Mouse (Mus musculus): ENCODE data around the gene Samd4.

The Samd4 gene

DNA sequence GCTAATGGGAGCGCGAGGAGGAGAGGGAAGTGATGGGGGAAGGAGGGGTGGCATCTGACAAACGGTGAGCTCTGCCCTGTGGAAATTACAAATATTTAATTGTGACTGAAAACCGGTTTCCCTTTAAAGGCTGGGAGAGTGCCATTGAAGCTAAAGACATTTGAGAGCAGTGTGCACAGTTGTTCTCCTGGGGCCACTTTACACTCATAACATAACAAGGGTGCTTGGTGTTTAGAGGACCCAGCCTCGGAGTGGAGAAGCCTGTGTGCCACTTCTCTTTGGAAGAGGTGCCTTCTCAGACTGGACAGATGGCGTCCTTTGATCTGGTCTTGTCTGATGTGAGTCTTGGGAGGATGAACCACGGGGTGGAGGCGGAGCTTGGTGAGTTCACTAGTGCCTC lies 26.2 kb downstream of the Samd4 start:
- DNase-seq (ENCODE audit: low spot score) = no peak

DNA sequence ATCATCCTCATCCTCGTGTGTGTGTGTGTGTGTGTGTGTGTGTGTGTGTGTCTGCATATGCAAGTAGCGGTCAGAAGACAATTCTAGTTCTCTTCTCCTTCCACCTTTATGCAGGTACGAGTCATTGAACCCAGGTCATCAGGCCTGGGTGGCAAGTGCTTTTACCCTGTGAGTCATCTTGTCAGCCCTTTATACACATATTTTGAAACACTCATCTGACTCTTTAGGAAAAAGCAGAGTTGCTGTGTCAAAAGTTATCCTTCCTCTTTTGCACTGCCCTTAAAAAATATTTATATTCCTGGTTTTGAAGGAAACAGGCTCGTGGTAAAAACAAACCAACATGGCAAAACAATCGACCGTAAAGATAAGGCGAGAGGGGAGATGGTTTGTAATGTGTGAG lies 29.8 kb downstream of the Samd4 start:
- no peak for DNase-seq (ENCODE audit: low spot score)

DNA sequence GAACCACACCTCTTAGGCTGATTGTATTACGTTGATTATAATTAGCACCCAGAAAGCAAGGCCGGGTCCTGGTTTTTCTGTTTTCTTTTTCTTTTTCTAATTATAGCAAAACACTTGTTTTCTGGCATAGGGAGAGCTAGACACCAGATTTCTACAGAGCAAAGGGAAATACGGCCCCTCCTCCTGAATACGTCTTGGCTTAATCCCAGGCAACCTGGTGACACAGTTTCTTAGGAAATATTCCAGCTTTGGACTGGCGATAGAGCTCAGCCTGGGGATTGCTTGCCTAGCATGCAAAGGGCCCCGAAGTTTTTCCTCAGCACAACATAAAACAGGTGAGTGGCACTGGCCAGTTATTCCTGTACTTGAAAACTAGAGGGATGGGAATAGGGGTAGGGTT lies 31.7 kb downstream of the Samd4 start:
- DNase-seq (ENCODE audit: low spot score) = no peak

DNA sequence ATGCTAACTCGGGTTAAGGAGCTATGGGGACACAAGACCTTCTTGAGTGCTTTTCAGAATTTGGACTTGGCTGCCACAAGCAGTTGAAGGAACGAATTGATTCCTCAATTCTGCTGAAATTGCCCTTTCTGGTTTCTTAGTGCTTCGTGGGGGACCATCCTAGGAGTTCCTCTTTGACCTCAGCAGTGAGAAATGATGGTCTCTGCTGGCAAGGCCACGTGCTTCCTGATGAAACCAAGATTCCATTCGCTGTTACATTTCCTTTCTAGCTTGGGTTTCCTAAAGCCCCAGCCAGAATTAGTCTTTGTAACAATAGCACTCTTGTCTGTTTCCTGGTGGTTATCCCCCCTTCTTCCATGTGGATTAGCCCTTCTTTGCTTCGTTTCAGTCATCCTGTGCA lies 32.9 kb downstream of the Samd4 start:
- no peak for DNase-seq (ENCODE audit: low spot score)

DNA sequence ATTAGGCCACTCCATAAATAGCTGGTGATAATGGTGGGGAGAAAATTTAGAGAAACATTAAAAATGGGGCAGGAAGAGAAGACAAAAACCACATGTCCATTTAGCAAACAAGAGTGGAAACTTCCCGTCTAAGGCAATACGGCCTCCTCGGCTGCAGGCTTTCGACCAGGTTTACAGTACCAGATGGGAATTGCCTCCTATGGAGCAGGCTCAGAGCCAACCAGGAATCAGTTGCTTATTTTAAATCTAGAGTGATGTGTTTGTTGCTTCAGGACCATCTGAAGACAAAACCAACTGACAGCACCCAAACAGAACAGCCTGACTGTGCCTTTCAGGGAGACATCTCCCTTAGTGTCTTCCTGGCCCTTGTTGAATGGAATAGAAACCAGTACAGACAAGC lies 33.9 kb downstream of the Samd4 start:
- no peak for DNase-seq (ENCODE audit: low spot score)

DNA sequence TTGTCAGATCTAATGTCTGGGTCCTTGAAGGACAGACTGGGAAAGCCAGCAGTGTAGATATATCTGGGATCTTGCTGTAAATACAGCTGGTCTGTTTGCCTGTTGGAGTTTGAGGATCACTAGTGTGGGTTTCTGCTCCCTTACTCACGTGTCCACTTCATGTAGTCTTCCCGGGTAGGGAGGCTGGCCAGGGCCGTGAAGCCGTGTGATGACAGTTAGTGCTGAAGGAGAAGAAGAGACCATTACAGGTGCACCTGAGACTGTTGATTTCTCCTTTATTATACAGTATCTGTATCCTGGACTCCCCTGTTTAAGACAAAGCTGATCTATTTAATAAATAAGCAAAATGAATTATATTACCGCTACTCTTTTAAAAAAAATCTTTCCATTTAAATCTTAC lies 34.5 kb downstream of the Samd4 start:
- no peak for DNase-seq (ENCODE audit: low spot score)

DNA sequence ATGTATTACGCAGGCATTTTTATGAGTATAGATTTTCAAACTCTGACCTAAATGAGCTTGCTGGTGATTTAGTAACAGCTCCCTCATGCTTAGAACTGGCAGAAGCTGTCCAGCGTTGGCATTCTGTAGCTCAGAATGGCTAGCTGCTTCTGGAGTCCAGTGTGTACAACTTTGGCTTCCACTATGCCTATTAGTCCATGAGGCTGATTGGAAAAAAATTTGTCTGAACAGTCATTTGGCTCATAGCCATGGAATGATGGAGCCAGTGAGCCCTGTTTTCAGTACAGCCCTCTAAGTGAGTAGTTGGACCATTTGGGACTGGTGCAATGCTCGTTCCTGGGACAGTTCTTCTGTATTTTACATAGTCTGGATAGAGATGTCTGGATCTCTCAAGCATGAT lies 34.9 kb downstream of the Samd4 start:
- DNase-seq (ENCODE audit: low spot score) = no peak

DNA sequence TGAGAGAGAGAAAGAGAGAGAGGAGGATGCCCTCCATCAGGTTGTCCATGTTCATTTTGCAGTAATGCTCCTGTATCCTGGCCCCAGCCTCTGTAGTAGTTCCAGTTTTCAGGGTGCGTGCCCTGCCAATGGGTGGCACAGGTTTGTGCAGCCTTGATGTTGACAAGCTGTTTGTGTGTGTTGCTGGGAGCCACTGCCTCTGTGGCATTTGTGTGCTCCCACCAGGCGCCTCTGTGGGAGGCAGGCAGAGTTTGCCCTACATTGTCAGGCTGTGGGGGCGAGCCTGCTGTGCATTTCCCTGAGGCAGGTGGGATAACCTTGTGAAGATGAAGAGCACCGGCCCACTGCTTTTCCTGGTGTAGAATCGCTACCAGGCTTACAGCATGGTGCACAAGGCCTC lies 37.8 kb downstream of the Samd4 start:
- DNase-seq (ENCODE audit: low spot score) = no peak

DNA sequence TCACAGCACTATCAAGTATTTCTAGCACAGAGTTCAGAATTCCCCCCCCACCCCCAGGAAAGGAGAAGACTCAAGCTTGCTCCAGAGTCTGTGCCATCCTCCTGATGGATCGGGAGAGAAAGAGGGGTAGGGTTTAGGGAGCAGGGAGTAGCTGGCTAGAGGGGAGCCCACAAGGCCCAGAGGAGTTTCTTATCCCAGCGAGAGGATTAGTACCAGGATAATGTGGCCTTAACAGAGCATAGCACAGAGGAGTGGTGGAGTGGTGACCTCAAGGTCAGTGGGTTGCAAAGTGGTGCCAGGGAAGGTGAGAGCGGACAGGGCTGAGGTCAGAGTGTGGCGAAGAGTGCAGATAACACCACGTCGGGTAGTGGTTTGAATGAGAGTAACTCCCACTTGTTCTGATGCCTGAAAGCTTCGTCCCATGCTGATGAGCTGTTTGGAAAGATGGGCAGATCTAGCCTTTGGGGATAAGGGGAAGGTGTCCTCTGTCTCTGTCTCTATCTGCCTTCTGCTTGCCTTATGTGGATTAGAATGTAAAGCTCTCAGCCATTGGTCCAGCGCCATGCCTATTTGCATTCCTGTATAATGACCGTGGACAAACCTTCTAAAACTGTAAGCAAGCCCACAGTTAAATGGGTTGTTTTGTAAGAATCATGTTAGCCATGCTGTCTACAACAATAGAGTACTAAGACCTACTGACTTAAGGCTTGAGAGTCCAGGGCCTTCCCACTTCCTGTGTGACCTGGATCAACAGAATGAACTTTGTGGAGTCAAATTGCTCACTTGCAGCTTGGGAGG lies 38.7 kb downstream of the Samd4 start:
- DNase-seq (ENCODE audit: low spot score) = no peak

DNA sequence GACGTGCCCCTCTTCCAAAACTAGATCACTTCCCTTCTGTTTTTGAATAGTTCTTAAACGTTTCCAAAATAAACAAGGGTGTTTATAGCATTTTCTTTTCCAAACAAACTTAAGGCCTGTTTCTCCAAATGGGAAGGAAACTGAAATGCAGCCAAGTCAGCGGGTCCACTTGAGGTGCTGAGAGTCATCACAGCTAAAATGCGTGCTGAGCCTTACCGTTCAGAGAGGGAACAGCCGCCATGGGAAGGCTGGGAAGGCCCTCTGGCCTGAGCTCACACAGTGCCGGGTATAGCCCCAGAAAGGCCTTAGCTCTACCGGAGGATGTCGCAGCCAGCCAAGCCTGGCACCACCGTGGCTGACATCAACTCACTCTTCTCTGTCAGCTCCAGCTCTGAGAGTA lies 41.3 kb downstream of the Samd4 start:
- no peak for DNase-seq (ENCODE audit: low spot score)

DNA sequence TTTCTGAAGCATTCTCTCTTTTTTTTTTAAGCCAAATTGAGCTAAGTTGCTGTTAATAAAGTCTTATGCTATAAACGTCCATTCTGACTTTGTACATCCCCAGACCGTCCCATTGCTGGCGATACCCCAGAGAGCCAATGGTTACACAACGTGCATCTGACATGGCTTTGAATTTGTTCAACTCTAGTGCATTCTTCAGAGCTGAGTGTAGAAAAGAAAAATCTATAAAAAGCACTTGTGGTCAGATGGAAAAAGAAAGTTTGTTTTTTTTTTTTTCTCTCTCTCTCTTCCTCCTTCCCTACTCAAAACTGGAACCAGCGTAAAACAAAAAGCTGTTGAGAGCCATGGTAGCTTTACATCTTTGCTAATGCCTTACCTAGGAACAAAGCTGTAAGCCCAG lies 41.8 kb downstream of the Samd4 start:
- DNase-seq (ENCODE audit: low spot score) = no peak

DNA sequence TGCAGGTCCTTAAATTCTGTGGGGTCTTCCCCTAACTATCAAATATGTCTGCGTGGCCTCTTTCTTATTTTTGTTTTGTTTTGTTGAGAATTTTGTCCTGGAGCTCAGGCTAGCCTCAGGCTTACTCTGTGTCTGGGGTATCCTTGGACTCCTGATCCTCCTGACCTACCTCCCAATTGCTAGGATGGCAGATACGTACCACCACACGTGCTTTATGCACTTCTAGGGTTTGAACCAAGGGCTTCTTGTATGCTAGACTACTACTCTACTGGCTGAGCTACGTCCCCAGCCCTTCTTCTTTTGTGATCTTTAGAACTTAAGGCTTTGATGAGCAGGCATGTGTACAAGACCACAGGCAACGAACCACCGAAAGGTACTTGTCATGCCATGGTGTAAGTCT lies 45.9 kb downstream of the Samd4 start:
- no peak for DNase-seq (ENCODE audit: low spot score)

DNA sequence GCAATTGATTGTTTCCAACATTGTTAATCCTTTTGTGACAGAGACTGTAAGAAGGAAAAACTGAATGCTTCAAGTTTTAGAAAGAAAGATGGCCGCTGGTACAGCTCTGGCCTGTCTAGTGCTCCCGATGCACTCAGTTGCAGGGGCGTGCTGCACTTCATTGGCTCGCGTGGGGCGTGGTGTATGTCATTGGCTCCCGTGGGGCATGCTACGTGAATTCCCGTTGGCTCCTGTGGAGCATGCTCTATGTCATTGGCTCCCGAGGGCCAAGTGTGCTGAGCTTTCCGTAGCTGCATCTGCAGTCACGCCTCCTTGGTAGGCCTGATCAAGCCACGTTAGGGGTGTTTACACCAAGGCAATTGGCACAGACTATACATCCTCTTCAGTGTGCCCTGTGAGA lies 49.5 kb downstream of the Samd4 start:
- no peak for DNase-seq (ENCODE audit: low spot score)

DNA sequence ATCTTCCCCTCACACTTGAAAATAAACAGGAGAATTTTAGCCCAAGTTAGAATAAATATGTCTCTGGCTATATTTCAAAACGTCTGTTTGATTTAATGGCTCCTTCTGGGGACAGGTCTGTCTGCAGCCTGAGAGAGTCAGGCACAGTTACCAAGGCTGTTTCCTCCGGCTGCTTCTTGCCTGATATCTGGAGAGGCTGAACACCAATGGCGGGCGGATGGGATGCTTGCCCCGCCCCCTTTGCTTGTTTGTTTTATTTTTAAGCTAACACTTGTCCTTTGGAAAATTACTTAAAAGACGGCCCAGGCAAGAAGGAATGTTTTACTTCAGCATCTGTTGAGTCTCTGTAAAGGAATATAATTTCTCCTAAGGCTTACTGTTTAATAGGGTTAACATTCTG lies 50.1 kb downstream of the Samd4 start:
- DNase-seq (ENCODE audit: low spot score) = no peak

DNA sequence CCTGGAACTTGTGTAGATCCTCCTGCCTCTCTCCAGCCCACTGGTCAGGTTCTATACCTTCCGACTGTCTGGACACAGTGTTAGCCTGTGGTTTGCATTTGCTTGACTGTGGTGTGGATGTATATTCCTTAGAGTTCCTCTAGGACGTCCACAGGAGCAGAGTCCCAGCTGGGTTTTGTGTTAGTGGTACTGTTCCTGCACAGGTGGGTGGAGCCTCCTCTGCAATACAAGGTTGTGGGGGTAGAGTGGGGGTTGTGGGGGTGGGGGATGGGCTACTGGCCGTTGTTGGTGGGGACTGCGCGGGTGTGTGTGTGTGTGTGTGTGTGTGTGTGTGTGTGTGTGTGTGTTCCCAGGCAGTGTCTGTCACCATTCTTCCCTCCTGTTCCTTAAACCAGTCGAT lies 58.4 kb downstream of the Samd4 start:
- DNase-seq (ENCODE audit: low spot score) = no peak

DNA sequence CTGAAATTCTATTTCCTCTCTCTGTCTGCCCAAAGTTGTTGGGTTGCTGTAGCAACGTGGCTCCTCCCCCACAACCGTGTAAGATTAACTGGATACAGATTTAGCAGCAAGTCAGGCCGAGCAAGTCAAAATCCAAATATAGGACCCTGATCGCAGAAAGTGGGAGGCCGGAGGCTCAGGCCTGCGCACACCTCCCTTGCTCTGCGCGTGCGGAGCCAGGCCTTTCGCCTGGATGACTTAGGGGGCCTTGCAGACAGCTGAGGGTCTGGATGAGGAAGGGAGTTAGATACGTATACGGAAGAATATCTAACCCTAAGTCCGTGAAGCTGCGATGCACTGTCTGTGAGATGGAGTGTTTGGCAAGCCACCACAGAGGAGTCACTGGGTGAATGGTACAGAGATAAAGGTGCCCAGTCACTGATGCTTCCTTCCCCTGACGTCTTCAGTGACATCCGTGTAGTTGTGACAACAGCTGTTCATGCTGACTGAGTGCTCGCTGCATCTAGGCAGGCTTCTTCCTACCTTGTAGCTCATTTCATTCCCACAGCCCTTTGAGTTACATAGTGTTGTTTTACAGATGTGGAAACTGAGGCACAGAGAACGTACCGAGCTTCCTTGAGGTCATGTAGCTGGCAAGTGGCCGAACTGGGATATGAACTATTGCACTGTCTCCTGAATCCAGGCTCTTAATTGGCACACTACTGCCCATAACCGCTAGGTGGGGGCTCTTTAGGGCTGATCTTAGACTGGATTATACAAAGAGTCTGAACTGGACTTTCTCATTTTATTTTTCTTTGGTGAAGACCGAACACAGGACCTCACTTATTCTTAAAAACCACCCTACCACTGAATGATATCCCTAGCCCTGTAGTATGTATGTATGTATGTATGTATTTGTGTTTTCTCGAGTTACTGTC lies 59.5 kb downstream of the Samd4 start:
- DNase-seq (ENCODE audit: low spot score) = no peak

DNA sequence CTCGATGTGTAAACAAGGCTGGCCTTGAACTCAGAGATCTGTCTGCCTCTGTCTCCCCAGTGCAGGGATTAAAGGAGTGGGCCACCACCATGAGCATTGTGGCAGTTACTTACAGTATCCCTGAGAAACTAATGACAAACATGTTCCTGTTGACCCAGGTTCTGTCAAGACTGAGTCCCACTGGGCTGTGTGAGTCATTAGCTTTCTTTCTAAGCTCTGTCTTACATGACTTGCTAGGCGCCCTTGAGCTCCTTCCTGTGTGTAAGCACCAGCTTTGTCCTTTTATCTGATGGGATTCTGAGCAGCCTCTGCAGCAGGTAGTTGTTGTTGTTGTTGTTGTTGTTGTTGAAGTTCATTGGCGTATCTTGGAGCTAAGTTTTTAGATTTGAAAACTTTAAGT lies 61.8 kb downstream of the Samd4 start:
- no peak for DNase-seq (ENCODE audit: low spot score)

DNA sequence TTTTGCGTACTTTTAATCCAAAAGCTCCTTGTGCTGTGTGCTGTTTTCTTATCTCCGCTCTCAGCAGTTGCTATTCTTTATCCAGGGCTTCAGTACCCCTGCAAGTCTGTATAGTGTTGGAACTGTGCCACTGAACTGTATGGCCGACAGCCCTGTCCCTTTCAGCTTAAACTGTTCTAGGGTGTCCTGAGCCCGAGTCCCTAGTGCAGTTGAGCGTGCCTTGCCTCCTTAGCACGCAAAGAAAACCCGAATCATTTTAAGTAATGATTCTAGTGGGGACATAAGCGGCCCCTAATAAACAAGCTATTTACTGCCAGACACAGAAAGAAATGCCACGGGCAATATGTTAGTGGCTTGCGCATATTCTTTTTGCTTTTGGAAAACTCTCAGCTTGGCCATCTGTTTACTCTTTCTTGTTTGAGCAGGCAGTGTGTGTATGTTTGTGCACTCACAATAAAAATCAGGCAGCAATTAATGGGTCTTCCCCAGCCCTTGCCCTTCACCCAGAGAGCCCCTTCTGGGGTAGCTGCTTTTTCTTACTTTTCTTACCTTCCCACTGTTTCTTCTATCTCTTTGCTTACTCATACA lies 63.3 kb downstream of the Samd4 start:
- no peak for DNase-seq (ENCODE audit: low spot score)

DNA sequence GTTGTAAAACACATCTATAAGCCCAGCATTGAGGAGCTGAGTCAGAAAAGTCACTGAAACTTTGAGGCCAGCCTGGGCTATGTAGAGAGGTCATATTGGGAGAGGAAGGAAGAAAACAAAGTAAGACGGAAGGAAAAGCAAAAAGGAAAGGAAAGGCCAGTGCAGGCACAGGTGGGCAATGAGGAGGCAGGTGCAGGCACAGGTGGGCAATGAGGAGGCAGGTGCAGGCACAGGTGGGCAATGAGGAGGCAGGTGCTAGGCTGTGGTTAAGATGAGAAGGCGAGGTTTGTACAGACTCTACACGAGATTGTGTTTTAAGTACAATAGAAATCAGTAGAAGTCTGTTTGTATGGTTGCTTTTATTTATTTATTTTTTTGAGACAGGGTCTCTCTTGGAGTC lies 65.0 kb downstream of the Samd4 start:
- DNase-seq (ENCODE audit: low spot score) = no peak

DNA sequence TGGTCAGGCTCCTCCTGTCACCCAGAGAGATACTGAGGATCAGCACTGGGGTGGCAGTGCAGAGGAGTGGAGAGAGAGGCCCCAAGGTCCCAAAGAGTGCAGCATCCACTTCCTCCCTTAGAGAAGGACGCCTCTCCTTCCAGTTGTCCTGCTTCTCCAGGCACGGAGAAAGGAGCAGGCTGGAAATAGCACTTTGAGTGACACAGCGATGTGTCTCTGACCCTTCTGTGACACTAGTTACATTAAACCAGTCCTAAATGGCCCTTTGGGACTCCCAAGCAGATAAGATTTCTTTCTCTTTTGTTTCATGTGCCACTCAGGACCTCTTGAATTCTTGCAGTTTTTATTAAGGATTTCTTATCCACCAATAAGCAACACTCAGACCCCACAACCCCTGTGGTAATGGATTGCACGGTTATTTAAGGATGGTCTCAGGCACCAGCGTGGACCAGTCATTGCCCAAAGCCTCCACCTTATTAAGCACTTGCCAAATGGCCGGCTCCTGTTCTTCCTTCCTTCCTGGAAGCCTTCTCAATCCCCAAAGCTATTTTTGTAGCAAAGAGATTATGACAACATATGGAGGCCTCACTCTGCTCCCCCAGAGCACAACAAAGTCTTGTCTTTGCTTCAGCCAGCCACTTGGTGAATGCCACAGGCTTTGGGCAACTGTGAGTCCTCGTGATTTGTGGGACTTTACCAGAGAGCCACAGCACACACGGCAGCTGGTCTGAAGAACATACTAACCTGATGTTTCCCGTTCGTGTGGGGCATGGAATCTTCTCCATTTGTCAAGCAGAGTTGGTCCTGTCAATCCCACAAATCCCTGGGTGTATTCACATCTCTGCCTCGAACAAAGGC lies 68.1 kb downstream of the Samd4 start:
- DNase-seq (ENCODE audit: low spot score) = no peak

DNA sequence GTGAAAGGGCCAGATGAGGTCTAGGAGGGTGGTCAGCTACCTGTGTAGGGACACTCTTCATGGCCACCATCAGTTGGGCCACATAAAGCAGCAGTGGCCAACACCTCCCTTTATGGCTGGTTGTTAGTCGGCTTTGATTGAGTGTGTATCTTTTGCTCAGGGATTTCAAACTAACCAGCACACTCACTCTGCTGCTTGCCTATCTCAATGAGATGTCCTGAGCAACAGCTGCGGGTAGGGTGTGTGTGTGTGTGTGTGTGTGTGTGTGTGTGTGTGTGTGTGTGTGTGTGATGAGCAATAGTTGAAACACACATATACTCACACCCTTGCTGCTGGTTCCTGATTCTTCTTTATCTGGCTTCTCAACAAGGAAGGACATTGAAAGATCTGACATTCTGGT lies 69.6 kb downstream of the Samd4 start:
- no peak for DNase-seq (ENCODE audit: low spot score)

DNA sequence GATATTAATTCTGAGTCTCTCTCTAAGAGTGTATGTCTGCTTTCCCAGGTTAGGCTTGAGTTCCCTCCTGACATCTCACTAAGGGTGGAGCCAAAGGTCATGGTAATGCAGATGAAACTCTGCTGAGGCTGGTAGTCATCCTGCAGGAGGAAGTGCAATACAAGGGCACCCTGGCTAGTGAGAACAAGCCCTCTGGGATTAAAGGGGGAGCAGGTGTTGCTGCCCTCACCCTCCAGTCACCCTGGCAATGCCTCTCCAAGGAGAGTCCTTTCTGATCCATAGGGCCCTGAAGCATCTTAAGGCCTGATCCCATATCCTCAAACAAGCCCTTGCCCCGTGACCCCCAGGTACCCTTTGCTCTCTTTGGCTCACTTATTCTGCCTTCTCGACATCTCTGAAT lies 72.5 kb downstream of the Samd4 start:
- no peak for DNase-seq (ENCODE audit: low spot score)

Measured in urinary bladder, postnatal 10 days (tissue).